Mouse (Mus musculus) megakaryocyte, embryonic 14.5 days (primary cell): ENCODE measurements around the gene Dscaml1. TPM values are rescaled to one million over a fixed set of nuclear protein-coding genes. Genes with fewer than 3 reads are reported as not detected.

Source experiments
- H3K27me3 ChIP-seq: replicated peaks from 2 replicates; pipeline ENCODE3; 2012; ENCODE audit warnings: inconsistent platforms
- H3K36me3 ChIP-seq: replicated peaks from 2 replicates; pipeline ENCODE3; 2012; ENCODE audit warnings: low read length, inconsistent platforms, mixed read lengths
- H3K4me1 ChIP-seq: 2 replicates; pipeline ENCODE4 v1.6.1; 2012; ENCODE audit warnings: inconsistent platforms
- H3K4me3 ChIP-seq: replicated peaks from 2 replicates; pipeline ENCODE3; 2012; ENCODE audit warnings: moderate library complexity, mild to moderate bottlenecking, inconsistent platforms
- H3K9me3 ChIP-seq: 2 replicates; pipeline ENCODE4 v1.6.1; 2012; ENCODE audit warnings: inconsistent platforms
- FLI1 ChIP-seq: IDR thresholded peaks from 2 replicates; pipeline ENCODE4 v1.6.1; 2012; ENCODE audit warnings: low read length, inconsistent platforms, mixed read lengths
- GATA1 ChIP-seq: IDR thresholded peaks from 3 replicates; pipeline ENCODE4 v1.6.1; 2012; ENCODE audit warnings: mixed read lengths, low read length, inconsistent platforms, borderline replicate concordance
- polyA plus RNA-seq: library from polyadenylated mRNA; stranded (reverse); fragments of >175 nt; gene quantifications from 2 replicates; pipeline ENCODE4 v1.2.3, GENCODE M21; 2012; ENCODE audit warnings: low replicate concordance; ENCODE audit not compliant: insufficient read depth

Dscaml1 gene
- polyA plus RNA-seq, 1 experiment = not detected

DNA sequence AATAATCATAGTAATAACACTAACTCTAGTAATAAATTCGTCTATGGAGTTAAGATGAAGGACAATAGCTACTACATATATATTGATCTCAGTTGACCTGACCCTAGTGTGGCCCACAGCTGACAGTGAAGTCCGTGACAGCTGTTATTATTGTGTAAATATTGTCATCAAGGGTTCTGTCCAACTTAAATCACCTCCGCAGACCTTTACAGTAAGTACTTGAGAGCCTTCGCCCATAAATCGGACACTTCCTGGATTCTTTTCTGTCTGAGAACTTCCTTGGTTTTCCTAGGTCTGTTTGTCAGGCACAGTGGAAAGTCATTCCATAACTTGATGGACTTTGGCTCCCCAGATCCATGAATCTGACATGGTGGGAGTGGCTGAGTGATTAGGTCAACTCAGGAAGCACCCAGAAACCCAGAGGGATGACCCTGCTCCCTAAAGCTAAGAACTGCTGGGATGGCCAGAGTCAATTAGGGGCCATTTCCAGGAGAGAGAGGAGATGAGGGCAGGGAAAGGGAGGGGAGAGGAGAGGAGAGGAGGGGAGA lies 17.9 kb downstream of the Dscaml1 start:
- H3K4me3 ChIP-seq = no peak overlapping the region
- H3K4me1 ChIP-seq = peaks cover 6% of the 10 kb centered on the region; the same call in 1 of the 2 replicates
- H3K27me3 ChIP-seq = peaks cover 88% of the 10 kb centered on the region
- TF ChIP-seq FLI1 = no peak
- no peak for TF ChIP-seq GATA1
- H3K9me3 ChIP-seq = peaks cover 6% of the 10 kb centered on the region; the same call in 1 of the 2 replicates
- H3K36me3 ChIP-seq = no peaks in the 10 kb centered on the region

DNA sequence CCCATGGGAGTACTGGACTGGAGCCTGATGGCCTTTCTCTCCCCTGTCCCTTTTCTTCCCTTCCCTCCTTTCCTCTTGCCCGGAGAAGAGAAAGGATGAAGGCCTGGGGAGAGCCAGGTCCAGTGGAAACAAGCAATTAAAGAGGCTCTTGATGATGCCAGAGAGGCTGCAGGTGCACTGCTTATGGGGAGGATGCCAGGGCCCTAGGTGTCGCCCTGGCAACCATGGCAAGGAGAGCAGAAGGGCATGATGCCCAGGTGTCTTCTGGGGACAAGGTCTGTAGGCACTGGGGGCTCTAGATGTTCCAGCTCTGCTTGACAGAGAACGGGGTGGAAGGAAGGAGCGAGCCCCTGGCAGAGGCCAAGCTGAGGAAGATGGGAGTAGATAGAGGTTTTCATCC lies 23.2 kb downstream of the Dscaml1 start:
- H3K4me1 ChIP-seq = peaks cover 13% of the 10 kb centered on the region; the same call in 1 of the 2 replicates
- no peak for TF ChIP-seq FLI1
- no peak overlapping the region for H3K4me3 ChIP-seq
- H3K36me3 ChIP-seq = no peaks in the 10 kb centered on the region
- H3K9me3 ChIP-seq = peaks cover 6% of the 10 kb centered on the region; the same call in 1 of the 2 replicates
- peaks cover 86% of the 10 kb centered on the region for H3K27me3 ChIP-seq

DNA sequence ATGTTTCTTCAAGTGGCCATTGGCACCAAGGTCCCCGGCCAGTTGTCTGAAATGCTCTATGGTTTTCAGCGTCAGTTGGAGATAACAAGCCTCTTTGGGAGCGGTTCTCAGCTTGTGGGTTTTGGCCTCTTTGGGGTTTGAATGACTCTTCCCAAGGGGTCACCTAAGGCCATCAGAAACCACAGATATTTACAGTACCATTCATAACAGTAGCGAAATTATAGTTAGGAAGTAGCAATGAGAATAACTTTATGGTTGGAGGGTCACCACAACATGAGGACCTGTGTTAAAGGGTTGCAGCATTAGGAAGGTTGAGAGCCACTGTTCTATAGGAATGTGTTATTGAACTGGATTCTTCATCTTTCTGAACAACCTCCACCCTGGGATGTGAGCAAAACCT lies 24.9 kb downstream of the Dscaml1 start:
- peaks cover 84% of the 10 kb centered on the region for H3K27me3 ChIP-seq
- H3K36me3 ChIP-seq = no peaks in the 10 kb centered on the region

DNA sequence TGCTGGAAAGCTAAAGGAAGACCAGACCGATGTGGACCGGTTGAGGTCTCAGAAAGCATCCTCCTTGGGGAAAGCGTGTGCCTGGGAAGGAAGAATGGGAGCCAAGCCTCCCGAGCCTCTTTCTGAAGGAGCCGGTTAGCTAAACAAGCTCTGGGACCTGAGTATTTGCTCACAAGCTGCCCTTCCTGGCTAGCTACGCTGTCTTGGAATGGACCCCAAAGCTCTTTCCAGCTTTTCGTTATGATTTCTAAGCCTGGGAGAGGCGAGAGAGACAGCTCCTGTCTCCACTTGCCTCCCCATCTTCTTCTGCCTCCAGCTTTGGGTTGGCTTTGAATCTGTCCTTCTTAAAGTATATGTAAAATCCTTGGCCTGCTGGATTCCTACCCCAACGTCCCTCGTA lies 27.6 kb downstream of the Dscaml1 start:
- TF ChIP-seq FLI1 (no peak), GATA1 (no peak)
- no peaks in the 10 kb centered on the region for H3K9me3 ChIP-seq
- H3K4me3 ChIP-seq = no peak overlapping the region
- no peaks in the 10 kb centered on the region for H3K36me3 ChIP-seq
- peaks cover 7% of the 10 kb centered on the region; the same call in 1 of the 2 replicates for H3K4me1 ChIP-seq
- peaks cover 82% of the 10 kb centered on the region for H3K27me3 ChIP-seq

More for the DNA sequence above, 24.9 kb downstream of the Dscaml1 start:
- TF ChIP-seq FLI1 = no peak
- TF ChIP-seq GATA1 = no peak
- no peak overlapping the region for H3K4me3 ChIP-seq
- H3K4me1 ChIP-seq = peaks cover 13% of the 10 kb centered on the region; the same call in 1 of the 2 replicates
- peaks cover 4% of the 10 kb centered on the region; the same call in 1 of the 2 replicates for H3K9me3 ChIP-seq

GRCm38 (mm10) chr9:45454889-45455610 lies 28.6 kb downstream of the Dscaml1 start:
- H3K27me3 ChIP-seq = peaks cover 80% of the 10 kb centered on the region
- no peaks in the 10 kb centered on the region for H3K36me3 ChIP-seq
- no peak for TF ChIP-seq FLI1
- no peak for TF ChIP-seq GATA1
- no peak overlapping the region for H3K4me3 ChIP-seq
- peaks cover 7% of the 10 kb centered on the region; the same call in 1 of the 2 replicates for H3K4me1 ChIP-seq
- no peaks in the 10 kb centered on the region for H3K9me3 ChIP-seq

DNA sequence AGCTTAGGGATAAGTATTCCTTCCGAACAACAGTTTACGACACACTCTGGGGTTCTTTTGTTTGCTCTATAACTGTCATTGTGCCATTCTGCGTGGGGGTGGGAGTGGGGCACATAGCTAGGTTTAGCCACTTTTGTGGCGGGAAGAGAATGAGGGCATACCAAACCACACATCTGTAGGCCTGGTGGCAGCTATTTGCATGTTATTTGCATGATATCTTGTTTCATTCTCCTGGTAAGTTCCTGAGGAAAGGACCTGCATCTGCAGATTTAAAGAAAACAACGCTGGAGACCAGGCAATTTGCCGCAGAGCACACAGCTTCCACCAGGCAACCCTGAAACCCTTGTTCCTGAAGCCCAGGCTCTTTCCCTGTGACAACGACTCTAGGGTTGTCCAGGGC lies 30.8 kb downstream of the Dscaml1 start:
- H3K4me1 ChIP-seq = no peaks in the 10 kb centered on the region
- H3K27me3 ChIP-seq = peaks cover 75% of the 10 kb centered on the region
- H3K4me3 ChIP-seq = no peak overlapping the region
- H3K9me3 ChIP-seq = no peaks in the 10 kb centered on the region
- no peaks in the 10 kb centered on the region for H3K36me3 ChIP-seq
- TF ChIP-seq GATA1 (no peak), FLI1 (no peak)

DNA sequence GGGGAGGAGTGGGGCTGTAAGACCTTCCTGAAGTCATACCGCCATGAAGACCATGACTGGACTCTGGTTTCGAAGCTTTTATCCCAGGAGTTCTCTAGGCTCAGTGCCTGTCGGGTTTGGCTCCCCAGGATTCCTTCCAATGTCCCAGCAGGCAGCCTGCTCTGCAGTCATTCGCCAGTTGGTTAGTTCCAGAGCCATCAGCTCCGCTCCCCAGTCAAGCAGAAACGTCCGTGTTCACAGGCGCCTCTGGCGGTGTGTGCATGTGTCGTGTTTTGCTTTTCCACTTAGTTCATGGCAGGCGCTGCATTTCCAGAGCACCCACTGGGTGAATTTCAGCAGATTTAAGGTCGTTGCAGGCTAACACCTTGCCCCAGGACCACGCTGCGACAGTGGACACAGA lies 31.9 kb downstream of the Dscaml1 start:
- TF ChIP-seq GATA1 (no peak), FLI1 (no peak)
- Histone ChIP-seq H3K9me3 (no peaks in the 10 kb centered on the region), H3K4me1 (no peaks in the 10 kb centered on the region), H3K4me3 (no peak overlapping the region), H3K36me3 (no peaks in the 10 kb centered on the region), H3K27me3 (peaks cover 69% of the 10 kb centered on the region)

GRCm38 (mm10) chr9:45465396-45466019 lies 39.1 kb downstream of the Dscaml1 start:
- no peaks in the 10 kb centered on the region for H3K9me3 ChIP-seq
- TF ChIP-seq FLI1 (no peak), GATA1 (no peak)

DNA sequence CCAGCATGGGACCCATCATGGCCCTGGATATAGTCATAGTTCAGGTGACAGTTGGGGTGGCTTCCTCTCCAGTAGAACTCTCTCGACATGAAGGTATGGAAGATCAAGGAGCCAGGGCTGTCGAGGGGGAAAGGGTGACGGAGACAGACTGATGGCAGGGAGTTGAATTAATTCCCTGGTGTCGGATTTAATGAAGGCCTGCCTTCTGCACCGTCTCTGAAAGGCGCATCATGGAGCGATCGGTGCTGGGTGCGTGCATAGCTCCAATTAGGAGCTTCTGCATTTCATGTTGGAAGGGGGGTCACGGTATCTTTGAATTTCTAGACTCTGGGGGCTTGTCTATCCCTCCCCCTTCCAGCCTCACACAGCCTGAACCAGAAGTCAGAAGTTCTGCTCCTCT lies 41.8 kb downstream of the Dscaml1 start:
- no peak overlapping the region for H3K4me3 ChIP-seq
- no peaks in the 10 kb centered on the region for H3K36me3 ChIP-seq
- no peaks in the 10 kb centered on the region for H3K4me1 ChIP-seq
- no peak for TF ChIP-seq GATA1
- no peak for TF ChIP-seq FLI1
- H3K9me3 ChIP-seq = no peaks in the 10 kb centered on the region
- H3K27me3 ChIP-seq = peaks cover 67% of the 10 kb centered on the region

More at GRCm38 (mm10) chr9:45465396-45466019, 39.1 kb downstream of the Dscaml1 start:
- H3K36me3 ChIP-seq = no peaks in the 10 kb centered on the region
- H3K4me1 ChIP-seq = no peaks in the 10 kb centered on the region
- H3K27me3 ChIP-seq = peaks cover 61% of the 10 kb centered on the region
- no peak overlapping the region for H3K4me3 ChIP-seq
